13 mouse cellular contexts compared by ENCODE assay signal in the genomic region with DNA sequence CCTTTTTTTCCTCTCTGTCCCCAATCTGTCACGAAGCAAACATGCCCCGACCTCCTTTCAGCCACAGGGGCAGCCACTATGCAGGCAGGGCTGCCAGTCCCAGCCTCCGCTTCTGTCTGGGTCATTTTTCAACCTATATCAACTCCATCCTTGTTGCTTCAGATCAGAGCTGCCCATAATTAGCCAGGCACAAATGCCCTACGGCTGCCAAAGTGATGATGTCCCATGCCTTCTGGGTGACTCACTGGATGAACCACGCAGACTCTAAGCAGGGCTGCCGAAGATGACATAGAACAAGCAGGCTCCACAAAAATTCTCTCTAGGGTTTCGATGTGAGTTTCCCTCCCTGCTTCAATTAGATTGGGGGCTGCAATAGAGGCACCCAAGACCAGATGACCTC.
DNase-seq lines count a peak whose midpoint lies in the region; ATAC-seq lines count a peak whose summit lies in the region.
"Had no signal": no experiment of that assay in that cellular context is flagged by ENCODE, and none has a peak within 500 bp of the region (broad histone marks: within the 10 kb centered on the region; RNA-seq: fewer than 3 reads in every experiment).

No protein-coding gene starts in this region.

- no peaks in the 10 kb centered on the region for H3K9me3 ChIP-seq in heart, embryonic 16.5 days (replicated peaks; ENCODE audit: control insufficient read depth, low read length)
- H3K9me3 ChIP-seq: hindbrain, embryonic 13.5 days; liver, embryonic 15.5 days; midbrain, embryonic 10.5 days; neural tube, embryonic 12.5 days had no signal

- H3K36me3 ChIP-seq in heart, embryonic 16.5 days (ENCODE audit: control insufficient read depth, insufficient read depth) = no peaks in the 10 kb centered on the region
- H3K36me3 ChIP-seq: hindbrain, embryonic 13.5 days; liver, embryonic 15.5 days; midbrain, embryonic 10.5 days; neural tube, embryonic 12.5 days had no signal

- no peak overlapping the region for H3K9ac ChIP-seq in heart, embryonic 16.5 days (ENCODE audit: low read length)
- H3K9ac ChIP-seq: hindbrain, embryonic 13.5 days; liver, embryonic 15.5 days; neural tube, embryonic 12.5 days had no signal

- no peak overlapping the region for H3K4me3 ChIP-seq in heart, embryonic 16.5 days (ENCODE audit: low read length)
- H3K4me3 ChIP-seq: hindbrain, embryonic 13.5 days; liver, embryonic 15.5 days; midbrain, embryonic 10.5 days; neural tube, embryonic 12.5 days had no signal

- intact Hi-C loops in left cerebral cortex, postnatal 4 days (cut with DNase I) = no loop called here

- 30% methylated on average over 7 of the region's 7 CpGs for WGBS in heart, embryonic 16.5 days

- H3K27ac ChIP-seq in heart, embryonic 16.5 days (ENCODE audit: low read length) = peak overlapping the region; percentile 66
- H3K27ac ChIP-seq: hindbrain, embryonic 13.5 days; liver, embryonic 15.5 days; midbrain, embryonic 10.5 days; neural tube, embryonic 12.5 days had no signal

- H3K4me1 ChIP-seq in heart, embryonic 16.5 days (ENCODE audit: control insufficient read depth, insufficient read depth, low read length) = peaks cover 19% of the 10 kb centered on the region
- H3K4me1 ChIP-seq: liver, embryonic 15.5 days had no signal

- no peak overlapping the region for H3K4me2 ChIP-seq in heart, embryonic 16.5 days (ENCODE audit: low read depth, low read length)
- H3K4me2 ChIP-seq: hindbrain, embryonic 13.5 days; liver, embryonic 15.5 days; neural tube, embryonic 12.5 days had no signal

- peak; percentile 72; the same call in 1 of the 2 replicates for ATAC-seq in cerebellum, adult (ENCODE audit: insufficient number of reproducible peaks, low FRiP score, low TSS enrichment)
- peak; percentile 46; the same call in 1 of the 2 replicates for ATAC-seq in heart, embryonic 16.5 days (replicated peaks; ENCODE audit: extremely low read depth, insufficient read depth, low FRiP score)

- DNase-seq in cerebellum, postnatal 4 days (ENCODE audit: low spot score in 2 of 2) = no peak
- peak; percentile 80 for DNase-seq in NIH3T3 (ENCODE audit: low read depth)
- peak; percentile 51 for DNase-seq in cerebellum, adult 8-10 months
- DNase-seq in left cerebral cortex, postnatal 4 days = no peak
- DNase-seq in embryo, embryonic 9.5 days (ENCODE audit: extremely low spot score) = no peak
- DNase-seq in thymus, postnatal 25 days = no peak
- DNase-seq: kidney, postnatal 10 days had no signal

- H3K27me3 ChIP-seq in heart, embryonic 16.5 days (ENCODE audit: control insufficient read depth, insufficient read depth, low read length) = no peaks in the 10 kb centered on the region
- H3K27me3 ChIP-seq: hindbrain, embryonic 13.5 days; liver, embryonic 15.5 days; neural tube, embryonic 12.5 days had no signal

Comparison
In these comparisons a context has a peak if more than half of its experiments do, and no peak if none do; other contexts are left out.
1. DNase-seq: peak in NIH3T3 (single experiment) and cerebellum, adult 8-10 months (single experiment); none in cerebellum, postnatal 4 days (0 of 2), left cerebral cortex, postnatal 4 days (single experiment), embryo, embryonic 9.5 days (single experiment) and thymus, postnatal 25 days (single experiment).